Mouse (Mus musculus): ENCODE measurements around the gene Sfta2.

Gene Sfta2

DNA sequence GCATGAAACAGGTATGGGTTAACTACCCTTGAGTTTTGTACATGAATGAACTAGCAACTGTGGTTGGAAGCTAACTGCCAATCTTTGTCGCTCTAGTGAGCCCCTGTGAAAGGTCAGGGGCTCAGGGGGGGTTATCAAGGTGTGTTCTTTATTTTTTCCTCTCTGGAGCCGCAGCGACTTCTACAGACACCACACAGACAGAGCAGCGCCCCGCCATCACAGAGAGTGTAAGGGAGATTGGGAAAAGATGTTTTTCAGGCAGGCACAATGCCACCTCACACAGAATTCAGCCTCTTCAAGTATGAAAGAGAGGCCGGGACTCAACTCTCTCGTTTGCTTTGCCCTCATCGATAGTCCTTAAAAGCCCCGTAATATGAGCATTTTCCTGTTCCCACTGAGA lies 9.2 kb upstream of the Sfta2 start:
- no peak for DNase-seq (ENCODE audit: low spot score in 2 of 2)

DNA sequence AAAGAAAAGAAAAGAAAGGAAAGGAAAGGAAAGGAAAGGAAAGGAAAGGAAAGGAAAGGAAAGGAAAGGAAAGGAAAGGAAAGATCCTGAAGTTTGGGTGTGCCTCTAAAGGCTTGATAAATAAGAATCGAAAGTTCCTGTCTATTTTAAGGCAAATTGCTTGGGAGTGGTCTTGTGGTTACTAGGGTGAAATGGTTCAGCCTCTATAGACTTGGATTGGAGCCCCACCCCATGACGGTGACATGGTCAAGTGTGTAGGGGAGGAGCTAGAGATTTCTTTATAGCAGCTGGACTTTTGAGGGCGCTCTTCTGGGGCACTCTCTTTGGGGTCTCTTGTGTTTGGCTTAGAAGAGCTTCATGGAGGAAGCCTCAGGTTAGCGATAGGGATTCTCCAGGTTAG lies 7.6 kb upstream of the Sfta2 start:
- no peak for DNase-seq (ENCODE audit: low spot score in 2 of 2)

DNA sequence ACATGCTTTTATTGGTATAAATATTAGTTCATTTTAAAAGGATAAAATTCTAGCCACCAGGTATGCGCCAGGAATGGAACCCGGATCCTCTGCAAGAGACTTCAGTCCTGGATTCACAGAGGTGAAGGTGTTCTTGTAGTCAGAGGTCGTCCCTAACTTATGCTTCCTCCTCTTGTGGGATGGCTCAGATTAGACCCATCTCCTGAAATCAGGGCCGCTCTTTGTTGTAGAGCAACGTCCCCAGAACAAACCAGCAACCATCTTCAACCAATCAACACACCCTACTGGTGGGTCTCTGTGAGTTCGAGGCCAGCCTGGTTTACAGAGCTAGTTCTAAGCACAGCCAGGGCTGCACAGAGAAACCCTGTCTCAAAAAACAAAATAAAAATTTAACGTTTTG lies 6.9 kb upstream of the Sfta2 start:
- no peak for DNase-seq (ENCODE audit: low spot score in 2 of 2)

DNA sequence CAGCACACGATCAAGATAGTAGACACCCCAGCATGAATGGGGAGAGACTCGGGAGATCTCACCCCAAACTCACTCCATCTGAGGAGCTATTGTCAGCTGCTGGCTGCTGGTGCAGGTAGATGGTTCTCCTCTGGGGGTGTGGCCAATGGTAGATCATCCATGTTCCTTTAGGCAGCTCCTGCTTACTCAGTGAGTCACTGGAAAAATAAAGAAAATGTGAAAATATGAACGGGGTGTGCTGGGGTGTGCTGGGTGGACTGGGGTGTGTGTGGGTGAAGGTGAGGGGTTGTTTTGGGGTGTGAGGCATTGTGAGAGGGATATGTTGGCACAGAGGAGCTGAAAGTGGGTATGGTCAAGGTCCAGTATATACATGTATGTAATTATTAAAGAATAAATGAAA lies 4.0 kb upstream of the Sfta2 start:
- no peak for DNase-seq (ENCODE audit: low spot score in 2 of 2)

DNA sequence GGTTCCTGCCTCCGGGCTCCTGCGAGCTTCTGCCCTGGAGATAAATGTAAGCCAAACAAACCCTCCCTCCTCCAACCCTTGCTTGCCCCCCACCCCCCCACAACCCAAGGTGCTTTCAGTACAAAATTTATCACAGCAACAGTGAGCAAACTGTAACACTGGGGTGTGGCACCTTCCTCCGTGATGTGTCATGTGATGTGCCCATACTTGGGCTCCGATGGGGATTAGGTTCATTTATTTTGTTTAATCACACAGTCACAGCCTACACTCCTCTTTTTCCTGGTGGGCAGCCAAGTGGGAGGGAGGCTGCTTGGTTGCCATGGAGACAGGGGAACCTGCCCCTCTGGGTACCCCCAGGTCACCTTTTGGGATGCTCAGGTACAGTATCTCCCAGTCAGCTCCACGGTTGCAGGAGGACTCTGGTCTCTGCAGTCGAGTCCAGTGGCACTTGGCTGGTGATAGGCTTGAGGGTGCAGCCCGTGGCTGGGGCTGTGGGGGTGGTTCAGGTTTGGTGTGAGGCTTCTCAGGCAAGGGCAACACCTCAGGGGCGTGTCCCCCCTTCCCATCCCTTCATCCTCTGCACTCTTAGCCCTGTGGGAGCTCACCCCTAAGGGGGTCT lies 496 bp downstream of the Sfta2 start:
- no peak for DNase-seq (ENCODE audit: low spot score in 2 of 2)

DNA sequence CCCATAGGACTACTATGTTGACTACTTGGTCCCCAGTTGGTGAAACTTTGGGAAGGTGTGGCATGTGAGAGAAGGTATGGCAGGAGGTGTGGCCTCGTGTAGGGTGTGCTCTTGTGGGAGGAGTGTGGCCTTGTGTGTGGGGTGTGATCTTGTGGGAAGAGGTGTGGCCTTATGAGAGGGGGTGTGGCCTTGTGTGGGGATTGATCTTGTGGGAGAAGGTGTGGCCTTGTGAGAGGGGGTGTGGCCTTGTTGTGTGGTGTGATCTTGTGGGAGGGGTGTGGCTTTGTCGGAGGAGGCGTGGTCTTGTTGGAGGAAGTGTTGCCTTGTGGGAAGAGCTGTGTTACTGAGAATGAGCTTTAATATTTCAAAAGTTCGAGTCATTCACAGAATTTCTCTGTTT lies 15.8 kb downstream of the Sfta2 start:
- DNase-seq (ENCODE audit: low spot score in 2 of 2), result no peak

DNA sequence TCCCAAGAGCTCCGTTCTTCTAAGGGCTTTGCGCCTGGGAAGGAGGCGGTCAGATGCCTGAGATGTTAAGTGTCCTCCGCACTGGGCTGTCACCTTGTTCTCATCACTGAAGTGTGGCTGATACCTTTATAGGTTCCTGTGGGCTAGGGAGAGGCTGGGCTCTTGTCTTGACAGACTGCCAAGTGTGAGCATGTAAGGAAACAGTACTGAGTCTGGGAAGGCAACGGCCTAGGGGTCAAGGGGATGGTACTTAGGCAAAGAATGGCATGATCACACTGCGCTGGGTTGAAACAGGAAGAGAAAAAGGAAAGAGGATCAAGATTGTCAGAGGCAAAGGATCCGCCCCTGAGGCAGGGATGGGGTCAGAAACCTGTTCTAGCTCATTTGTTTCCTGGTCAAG lies 25.2 kb downstream of the Sfta2 start, which contains the start of gene Gm9573:
Gene Gm9573 (minus strand): TSS at position 101 of the 400 bp plus-strand sequence.
- DNase-seq (ENCODE audit: low spot score in 2 of 2), result no peak

DNA sequence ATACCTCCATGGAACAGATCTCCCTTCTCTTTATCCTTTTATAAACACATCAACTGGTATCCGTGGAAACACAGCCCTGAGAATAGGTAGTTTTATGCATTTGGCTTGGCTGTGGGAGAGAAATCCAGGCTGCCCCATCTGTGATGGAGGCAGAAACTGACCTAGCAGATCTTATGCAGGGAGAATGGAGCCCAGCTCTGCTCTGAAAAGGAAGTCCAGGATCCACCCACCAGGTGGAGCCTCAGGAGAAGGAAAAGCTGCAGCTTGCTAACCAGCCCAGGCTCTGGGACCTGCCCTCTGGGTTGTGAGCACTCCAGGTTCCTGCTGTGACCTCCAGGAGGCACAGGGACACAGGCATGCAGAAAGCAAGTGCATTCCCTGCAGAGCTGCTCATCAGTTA lies 32.6 kb downstream of the Sfta2 start:
- DNase-seq (ENCODE audit: low spot score in 2 of 2), result peak; percentile 76 to 87

DNA sequence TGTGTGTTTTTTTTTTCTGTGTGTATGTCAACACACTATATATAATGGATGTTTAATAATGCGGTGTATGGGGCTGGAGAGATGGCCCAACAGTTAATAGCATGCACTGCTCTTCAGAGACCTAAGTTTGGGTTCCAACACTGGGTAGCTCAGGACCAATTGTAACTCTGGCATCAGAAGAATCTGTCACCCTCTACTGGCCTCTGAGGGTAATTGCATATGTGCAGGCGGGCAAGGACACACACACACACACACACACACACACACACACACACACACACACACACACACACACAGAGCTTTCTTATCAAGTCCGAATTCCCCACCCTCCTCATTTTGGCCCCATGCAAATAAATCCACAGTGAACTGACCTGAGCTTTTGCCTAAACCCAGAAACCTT lies 33.9 kb downstream of the Sfta2 start:
- peak; percentile 56 to 64 for DNase-seq (ENCODE audit: low spot score in 2 of 2)

DNA sequence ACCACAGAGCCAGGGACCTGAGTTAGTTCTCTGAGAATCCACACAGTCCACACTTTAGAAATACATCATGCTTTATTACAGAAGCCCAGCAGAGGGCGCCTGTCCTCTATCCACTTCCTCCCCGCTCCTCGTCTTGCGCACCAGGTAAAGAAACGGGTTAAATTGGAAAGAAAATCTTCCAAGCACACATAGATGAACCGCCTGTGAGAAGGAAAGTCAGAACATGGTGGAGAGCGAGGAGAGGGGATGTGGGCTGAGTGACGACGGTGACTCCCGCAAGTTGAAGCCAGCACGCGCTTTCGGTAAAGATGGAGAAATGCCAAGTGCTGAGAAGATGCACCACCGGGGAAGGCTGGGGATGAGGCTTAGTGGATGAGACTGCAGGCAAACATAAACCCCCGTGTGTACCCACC lies 34.4 kb downstream of the Sfta2 start:
- DNase-seq (ENCODE audit: low spot score in 2 of 2), result peak; percentile 90 to 91

DNA sequence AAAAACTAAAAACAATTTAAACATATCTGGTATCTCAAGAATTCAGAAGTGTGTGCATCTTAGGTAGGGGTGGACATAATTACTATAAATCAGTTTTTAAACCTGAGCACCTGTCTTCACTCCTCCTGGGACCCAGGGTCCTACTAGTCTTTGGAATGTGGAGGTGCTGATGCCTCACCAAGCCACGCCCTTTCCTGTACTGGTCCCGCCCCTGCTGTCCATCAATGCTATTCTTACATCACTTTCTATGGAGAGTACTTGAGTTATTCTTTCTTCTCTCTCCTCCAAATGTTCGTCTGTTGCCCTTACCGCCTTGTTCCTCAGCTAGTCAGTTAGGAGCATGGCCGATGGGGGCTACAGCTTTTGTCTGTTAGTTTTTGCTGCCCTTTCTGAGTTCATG lies 35.0 kb downstream of the Sfta2 start:
- peak; percentile 51 to 66 for DNase-seq (ENCODE audit: low spot score in 2 of 2)

DNA sequence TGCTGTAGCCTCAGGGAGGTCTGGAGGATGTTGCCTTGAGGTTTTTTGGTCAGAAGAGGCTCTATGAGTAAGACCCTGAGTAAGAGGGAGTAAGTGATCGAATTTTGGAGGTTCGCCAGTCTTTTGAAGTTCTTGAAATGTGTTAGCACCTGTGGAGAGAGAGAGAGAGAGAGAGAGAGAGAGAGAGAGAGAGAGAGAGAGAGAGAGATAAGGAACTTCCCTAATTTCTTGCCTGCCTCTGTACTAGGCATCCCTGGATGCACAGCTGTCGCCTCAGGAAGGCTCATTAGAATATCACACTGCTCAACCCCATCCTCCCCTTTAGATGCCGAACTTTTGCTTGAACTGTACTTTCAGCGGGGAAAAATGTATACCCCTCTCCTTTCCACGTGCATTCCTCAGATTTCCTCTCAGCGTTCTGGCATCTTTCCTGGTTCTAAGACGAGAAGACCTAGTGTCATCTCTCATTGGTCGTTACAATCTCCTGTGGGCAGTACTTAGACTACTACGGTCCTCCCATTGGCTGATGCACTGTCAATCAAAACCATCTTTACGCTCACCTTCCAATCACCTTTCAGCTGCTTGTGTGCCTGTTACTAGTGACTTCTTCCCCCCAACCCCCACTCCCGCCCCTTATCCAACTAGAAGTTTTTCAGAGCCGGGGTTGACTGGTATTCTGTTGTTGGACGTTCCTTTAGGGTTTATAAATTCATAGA lies 37.3 kb downstream of the Sfta2 start:
- peak; percentile 66 to 68 for DNase-seq (ENCODE audit: low spot score in 2 of 2)

DNA sequence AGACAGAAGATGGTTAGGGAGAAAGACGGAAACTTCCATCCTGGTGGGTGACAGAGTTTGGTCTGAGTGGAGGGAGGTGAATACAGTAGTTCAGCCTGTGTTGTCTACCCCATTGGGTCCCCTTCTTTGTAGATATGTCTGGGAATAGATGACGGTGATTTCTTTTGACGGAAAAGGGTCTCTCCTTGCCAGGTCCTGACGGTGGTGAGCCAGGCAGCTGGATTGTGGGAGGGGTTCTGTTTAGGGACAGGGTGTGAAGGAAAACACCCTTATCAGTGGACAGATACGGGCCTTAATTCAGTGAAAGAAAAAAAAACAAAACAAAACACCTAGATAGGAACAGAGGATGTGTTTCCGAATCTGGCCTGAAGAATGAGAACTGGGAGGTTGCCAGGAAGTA lies 38.0 kb downstream of the Sfta2 start:
- DNase-seq (ENCODE audit: low spot score in 2 of 2), result no peak

DNA sequence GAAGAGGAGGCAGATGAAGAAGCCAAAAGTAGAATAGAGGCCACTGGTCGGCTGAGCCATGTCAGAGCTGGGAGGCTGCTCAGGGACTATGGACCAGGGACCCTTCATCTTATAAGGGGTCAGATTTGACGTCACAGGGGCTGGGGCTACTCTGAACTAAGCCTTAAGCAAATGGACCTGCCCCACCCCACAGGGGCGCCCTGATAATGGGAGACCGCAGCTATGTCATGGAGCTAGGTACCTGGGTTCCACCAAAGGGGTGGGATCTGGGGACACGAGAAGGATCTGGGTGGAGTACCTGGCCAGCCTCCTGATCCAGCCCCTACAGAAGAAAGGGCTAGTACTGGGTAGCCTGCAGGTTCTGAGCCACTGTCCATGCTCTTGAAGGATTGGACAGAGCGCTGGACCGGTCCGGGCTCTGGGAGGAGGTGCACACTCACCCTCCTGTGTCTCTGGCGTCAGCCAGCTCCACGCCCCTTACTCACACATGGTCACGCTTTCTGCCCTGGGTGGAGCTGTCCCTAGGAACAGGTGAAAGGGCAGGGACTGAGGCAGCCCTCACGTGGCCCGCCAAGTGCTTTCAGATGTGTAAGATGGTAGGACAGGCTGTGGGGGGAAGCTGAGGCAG lies 42.4 kb downstream of the Sfta2 start, which contains the start of gene Mucl3:
Gene Mucl3 (minus strand): TSS at position 87 of the 628 bp plus-strand sequence.
- DNase-seq (ENCODE audit: low spot score in 2 of 2), result no peak

DNA sequence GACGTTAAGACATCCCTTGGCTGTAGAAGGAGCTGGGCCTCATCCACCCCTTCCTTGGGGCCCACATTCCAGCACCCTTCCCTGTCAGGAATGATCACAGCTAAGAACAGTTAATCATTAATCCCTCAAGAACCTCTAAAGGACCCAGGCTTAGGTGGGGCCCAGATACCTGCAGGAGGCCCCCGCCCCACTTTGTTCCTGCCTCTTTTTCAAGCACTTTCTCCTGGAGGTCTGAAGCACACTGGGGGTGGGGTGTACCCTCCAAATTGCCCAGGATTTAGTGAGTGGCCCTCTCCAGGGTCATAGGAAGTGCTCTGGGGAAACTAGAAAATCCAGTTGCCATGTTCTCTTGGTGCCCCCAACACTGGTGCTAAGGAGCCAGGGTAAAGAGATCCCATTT lies 48.1 kb downstream of the Sfta2 start:
- no peak for DNase-seq (ENCODE audit: low spot score in 2 of 2)

DNA sequence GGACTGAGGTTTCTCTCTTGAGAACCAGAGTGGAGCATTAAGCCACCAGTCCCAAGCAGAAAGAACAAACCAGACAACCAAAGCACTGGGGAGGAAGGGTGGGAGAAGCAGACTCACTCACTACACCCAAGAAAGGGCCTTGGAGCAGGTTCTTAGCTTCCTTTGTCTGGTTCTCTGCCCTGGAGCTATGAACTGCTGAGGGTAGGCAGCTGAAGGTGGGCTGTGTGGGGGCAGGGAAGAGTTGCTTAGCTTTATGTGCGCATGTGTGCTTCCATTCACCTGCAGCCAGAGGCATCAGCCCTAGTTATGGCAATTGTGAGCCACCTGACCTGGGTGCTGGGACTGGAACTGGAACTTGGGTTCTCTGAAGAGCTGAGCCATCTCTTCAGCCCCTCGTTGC lies 51.7 kb downstream of the Sfta2 start:
- no peak for DNase-seq (ENCODE audit: low spot score in 2 of 2)

DNA sequence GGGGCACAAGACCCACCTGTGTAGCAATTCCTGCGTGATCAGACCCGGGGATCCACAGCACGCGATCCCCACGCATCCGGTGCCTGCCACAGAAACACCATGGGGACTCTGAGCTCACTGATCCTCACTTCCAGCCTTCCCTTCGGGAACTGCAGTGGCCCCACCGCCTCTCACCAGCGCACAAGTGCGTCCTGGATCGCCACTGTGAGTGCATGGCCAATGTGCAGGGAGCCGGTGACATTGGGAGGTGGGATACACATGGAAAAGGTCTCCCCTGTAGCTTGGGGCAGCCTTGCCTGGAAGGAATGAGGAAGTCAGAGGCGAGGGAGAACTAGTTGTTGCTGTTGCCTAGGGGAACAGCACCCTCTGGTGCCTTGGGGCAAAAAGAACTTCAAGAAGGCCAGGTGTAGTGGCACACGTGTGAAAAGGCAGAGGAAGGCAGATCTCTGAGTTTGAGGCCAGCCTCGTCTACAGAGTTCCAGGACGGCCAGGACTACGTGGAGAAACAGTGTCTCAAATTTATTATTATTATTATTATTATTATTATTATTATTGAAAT lies 64.7 kb downstream of the Sfta2 start:
- DNase-seq (ENCODE audit: low spot score in 2 of 2), result peak in 1 of 2 experiments; percentile 59

DNA sequence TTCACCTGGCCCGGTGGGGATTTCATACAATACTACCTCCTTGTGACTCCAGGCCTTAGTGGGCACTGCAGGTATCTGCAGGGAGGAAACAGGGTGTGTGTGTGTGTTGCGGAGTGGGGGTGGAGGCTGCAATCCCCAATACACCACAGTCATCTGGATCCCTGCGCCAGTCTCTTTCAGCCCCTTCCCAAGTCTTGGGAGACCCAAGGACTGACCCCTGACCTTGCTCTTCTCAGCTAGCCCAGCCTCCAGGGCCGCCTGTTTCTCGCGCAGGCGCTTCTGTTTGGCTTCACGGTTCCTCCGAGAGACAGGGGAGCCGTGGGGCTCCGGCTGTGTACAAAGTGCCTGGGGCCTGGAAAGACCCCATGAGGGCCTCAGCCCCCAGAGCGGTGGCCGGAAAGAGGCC lies 65.5 kb downstream of the Sfta2 start:
- DNase-seq (ENCODE audit: low spot score in 2 of 2), result peak in 1 of 2 experiments; percentile 65

DNA sequence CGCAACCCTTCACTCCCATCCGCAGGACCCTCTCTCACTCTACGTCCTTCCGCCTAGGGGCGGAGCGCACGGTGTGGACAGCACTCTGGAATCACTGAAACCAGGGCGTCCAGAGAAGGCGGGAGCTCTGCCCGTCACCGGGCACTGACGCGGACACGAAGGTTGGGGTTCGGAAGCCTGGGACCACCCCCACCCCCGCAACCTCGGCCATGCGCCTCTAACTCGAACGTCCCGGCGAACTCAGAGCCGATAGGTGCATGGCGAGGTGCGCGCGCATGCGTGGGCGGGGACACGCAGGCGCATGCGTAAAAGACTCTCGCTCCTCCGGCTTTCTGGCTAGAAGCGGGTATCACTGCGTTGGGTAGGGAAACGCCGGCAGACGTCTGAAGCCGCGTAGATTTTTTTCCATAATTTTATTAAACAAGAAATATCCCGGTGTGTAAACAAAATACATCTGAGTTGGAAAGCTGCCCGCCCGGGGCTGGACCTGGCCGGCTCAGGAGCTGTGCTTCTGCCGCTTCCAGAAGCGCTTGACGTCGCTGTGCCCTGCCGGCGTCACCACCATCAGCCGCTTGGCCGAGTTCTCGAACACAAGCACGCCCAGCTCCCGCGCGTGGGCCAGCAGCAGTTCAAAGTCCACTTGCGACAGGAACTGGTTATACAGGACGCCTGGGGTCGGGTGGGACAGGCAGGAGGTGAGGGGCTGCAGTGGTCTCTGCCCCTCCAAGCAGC lies 66.2 kb downstream of the Sfta2 start, which contains the start of gene Vars2:
Gene Vars2 (minus strand): TSS at position 259 of the 732 bp plus-strand sequence.
- peak; percentile 98 for DNase-seq (ENCODE audit: low spot score in 2 of 2)

DNA sequence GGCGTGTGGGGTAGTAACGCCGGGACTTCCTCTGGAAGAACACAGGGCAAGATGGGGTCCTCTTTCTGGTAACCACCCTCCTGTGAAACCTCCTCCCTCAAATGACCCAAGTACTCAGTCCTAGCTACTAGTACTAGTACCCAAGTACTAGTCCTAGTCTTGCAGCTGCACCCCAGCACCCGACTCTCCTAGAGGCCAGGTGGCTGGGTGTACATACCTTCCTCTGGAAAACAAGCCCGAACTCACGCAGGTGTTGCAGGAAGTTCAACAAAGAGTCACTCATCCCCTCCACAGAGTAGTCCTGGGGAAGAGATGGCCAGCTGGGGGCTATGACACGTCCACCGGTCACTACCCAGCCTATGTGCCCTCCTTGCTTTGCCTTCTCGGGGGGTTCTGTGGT lies 68.4 kb downstream of the Sfta2 start:
- DNase-seq (ENCODE audit: low spot score in 2 of 2), result no peak

DNA sequence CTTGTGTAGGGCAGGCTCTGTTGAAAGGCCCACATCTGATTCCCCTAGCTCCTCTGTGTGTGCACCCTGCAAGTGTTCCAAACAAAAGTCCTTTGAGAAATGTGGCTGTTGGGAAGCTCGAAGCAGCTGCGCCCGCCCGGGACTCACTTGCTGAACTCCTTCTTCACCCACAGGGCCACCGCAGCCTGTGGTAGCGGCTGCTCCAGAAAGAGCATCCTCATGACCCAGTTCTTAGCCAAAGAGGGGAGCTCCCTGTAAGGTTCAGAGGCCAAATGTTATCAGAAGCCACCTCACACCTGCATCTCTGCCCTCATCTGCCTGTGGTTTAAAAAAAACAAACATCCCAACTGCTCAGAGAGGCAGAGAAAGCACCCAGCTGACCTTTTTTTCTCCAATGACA lies 70.5 kb downstream of the Sfta2 start:
- DNase-seq (ENCODE audit: low spot score in 2 of 2), result no peak

DNA sequence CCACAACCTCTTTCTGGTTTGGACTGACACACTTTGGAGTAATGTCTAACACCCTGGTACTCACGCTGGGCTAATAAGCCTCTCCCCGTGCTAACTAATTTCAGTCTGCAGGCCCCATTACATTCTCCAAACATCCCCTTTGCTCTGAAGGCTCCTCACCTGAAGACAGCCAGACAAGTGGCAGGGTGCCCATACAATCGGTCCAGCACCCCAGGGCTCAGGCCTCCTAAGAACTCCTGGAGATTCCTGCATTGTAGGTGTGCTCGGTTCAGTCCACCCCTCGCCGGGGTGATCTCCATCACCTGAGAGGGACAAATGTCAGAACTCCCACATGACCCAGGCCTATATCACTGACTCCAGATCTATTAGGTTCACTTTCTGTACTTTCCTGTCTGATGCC lies 71.2 kb downstream of the Sfta2 start:
- no peak for DNase-seq (ENCODE audit: low spot score in 2 of 2)
